Mouse (Mus musculus) gastrocnemius, postnatal 25 days (tissue): ENCODE results near the gene Gramd1b. TPM values are rescaled to one million over a fixed set of nuclear protein-coding genes. Genes with fewer than 3 reads are reported as not detected.
"Not testable (repeated sequence)": the region's sequence is repeated elsewhere in the genome, so short reads cannot be mapped to it uniquely, and the experiment has no call there.

Experiments
- DNase-seq: peaks from one replicate; pipeline ENCODE4 v3.0.0; 2022
- total RNA-seq, 2 experiments: library from RNA; stranded (reverse); gene quantifications; 1 replicate in 1 of 2; 2 replicates in 1 of 2; pipeline ENCODE4 v1.2.3; 2021

Gramd1b gene
- total RNA-seq, 2 experiments from 2014 or later, result 6.1 to 7.4 TPM

GRCm38 (mm10) chr9:40511970-40512369 is 19.2 kb downstream of the Gramd1b start:
- no peak for DNase-seq

- DNase-seq, result no peak
Measured at GRCm38 (mm10) chr9:40509479-40509878, 21.7 kb downstream of the Gramd1b start.

- no peak for DNase-seq
Measured at GRCm38 (mm10) chr9:40506576-40506975, 24.6 kb downstream of the Gramd1b start.

DNA sequence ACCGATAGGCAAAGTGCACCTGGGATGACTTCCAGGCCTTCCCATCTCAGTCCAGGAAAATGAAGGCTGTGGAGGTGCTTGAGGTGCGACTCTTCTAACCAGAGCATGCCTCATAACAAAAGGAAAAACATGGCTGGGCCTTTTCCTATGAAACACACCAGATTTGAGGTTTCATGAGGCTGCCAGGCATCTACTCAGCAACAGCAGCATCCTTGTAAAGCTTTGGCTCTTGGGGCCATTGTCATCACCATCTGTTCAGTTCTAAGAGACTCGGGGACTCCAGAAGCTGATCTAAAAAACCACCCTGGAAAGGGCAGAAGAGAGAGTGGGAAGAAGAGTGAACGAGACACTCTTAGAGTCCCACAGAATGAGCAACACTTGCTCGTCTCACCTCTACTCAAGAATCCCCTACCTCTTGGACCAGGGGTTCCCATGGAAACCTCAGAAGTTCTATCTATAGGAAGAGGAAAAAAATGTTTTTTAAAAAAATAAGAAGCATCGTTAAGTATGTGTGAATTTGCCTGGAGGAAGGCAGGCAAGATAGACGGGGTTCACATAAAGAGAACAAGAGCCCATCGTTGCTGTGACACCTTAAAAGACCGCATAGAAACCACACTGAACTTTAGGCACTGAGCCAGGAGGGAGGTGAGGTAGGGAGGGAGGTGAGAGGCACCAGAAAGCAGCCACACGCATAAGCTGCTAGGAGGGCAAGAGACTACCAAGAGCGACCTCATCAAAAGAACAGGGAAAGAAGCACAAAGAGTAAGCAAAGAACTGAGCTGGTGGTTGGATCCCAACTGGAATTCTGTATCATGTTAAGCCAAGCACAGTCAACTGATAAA is 25.5 kb downstream of the Gramd1b start:
- DNase-seq, result no peak

GRCm38 (mm10) chr9:40504886-40505285 is 26.3 kb downstream of the Gramd1b start:
- no peak for DNase-seq

- no peak for DNase-seq
Measured at GRCm38 (mm10) chr9:40500691-40501090, 30.5 kb downstream of the Gramd1b start.

DNA sequence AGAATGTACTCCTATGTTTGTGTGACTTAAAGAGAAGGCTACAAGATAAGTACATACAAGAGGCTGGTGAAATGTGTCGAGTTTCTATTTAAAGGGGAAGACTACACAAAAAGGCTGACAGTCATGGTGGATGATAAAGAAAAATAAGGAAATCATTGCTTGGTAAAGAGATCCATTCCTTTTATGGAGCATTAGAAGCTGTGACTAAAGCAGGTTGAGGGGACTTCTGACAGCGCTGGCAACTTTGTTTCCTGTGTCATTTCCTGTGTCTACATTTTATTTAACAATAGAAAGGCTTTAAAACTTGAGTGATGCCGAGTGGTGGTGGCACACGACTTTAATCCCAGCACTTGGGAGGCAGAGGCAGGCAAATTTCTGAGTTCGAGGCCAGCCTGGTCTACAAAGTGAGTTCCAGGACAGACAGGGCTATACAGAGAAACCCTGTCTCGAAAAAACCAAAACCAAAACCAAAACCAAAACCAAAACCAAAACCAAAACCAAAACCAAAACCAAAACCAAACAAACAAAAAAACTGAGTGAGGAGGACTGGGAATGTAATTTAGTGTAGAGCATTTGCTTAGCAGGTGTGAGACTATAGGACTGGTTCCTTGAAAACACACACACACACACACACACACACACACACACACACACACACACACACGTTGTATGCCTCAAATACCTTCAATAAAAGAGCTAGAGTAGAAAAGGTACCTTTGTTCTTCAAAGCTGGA is 48.7 kb downstream of the Gramd1b start:
- DNase-seq, result not testable (repeated sequence)

DNA sequence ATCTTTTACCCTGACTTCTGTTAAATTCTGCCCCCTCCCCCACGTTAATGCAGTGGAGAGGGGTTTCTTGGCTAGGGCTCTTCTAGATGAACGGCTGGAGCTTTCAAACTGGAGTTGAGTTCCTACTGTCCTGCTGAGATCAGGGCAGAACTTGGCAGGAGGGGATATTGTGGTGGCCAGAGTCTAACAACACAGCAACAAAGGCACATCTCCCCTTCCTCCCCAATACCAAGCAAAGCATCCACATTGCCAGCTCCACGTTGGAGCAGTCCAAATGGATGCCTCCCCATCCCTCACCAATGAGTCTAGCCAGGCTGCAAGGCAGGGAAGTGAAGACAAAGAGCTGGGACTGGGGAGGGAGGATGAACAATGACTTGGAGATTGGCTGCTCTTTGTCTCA is 49.9 kb downstream of the Gramd1b start:
- DNase-seq, result no peak

GRCm38 (mm10) chr9:40479333-40479732 is 51.9 kb downstream of the Gramd1b start:
- peak; percentile 23 for DNase-seq

GRCm38 (mm10) chr9:40478146-40478900 is 52.9 kb downstream of the Gramd1b start:
- DNase-seq, result no peak

- DNase-seq, result no peak
Measured at GRCm38 (mm10) chr9:40477611-40478010, 53.6 kb downstream of the Gramd1b start.

- DNase-seq, result no peak
Measured at GRCm38 (mm10) chr9:40476098-40476497, 55.1 kb downstream of the Gramd1b start.

GRCm38 (mm10) chr9:40472961-40473510 is 58.1 kb downstream of the Gramd1b start:
- DNase-seq, result no peak

GRCm38 (mm10) chr9:40469403-40470137 is 61.6 kb downstream of the Gramd1b start:
- no peak for DNase-seq

GRCm38 (mm10) chr9:40466782-40467181 is 64.4 kb downstream of the Gramd1b start:
- no peak for DNase-seq

GRCm38 (mm10) chr9:40465596-40465995 is 65.6 kb downstream of the Gramd1b start:
- no peak for DNase-seq

- DNase-seq, result no peak
Measured at GRCm38 (mm10) chr9:40462401-40462800, 68.8 kb downstream of the Gramd1b start.

DNA sequence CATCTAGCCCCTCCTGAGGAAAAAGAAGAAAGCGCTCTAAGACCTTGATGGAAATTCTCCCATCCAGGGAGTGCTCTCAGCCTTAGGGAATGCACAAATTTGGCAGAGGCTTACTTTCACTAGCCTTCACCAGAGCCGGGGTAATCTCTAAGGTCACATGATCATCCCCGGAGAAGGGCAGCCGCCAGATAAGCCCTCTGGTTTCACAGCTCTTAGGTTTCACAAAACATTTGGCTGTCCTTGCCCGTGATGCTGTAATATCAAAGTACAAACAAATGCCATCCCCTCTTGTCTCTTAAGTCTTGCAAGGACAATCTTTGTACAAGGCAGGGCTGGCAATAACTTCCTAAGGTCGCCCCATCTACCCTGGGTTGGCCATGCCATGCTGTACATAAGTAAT is 70.4 kb downstream of the Gramd1b start:
- no peak for DNase-seq

- no peak for DNase-seq
Measured at GRCm38 (mm10) chr9:40459304-40460280, 71.6 kb downstream of the Gramd1b start.

- no peak for DNase-seq
Measured at GRCm38 (mm10) chr9:40458559-40459303, 72.5 kb downstream of the Gramd1b start.
